Mouse (Mus musculus): ENCODE results near the gene Casz1. TPM values are rescaled to one million over a fixed set of nuclear protein-coding genes. Genes with fewer than 3 reads are reported as not detected.

The Casz1 gene
- polyA plus RNA-seq, 1 experiment from 2014 or later: 19.9 TPM

DNA sequence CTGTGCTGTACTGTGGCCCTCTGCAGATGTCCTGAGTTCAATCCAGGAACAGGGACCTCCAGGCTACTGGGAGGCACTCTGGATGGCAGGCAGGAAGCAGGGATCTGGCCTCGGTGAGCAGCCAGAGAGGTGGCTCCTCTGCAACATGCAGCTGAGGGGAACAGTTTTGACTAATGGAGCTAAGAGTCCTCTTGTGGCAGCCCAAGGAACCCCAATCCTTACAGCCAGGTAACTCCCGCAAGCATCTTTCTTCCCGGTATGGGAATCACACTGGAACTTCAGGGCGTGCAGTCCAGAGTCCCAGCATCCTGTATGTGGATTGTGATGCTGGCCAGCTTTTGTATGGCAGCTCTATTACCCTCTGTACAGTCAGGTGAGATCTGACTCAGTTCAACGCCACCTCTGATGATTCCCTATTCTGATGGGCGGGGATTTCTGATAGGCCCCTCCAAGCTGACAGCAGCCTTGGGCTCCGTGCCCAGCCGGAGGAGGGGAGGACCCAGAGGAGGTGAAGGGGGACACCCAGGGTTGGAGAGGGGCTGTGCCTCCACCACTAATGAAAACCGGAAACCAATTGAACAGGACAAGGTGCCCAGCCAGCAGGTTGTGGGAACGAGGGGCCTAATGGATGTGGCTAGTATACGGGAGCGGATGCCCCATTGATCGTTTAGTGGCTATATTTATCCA lies 53.3 kb downstream of the Casz1 start:
- WGBS (ENCODE audit: insufficient replicate concordance): 61% methylated on average over 13 of the region's 13 CpGs
- Histone ChIP-seq H3K4me2 (no peak overlapping the region), H3K27me3 (ENCODE audit: control insufficient read depth, insufficient read depth, low read length) (peaks cover 18% of the 10 kb centered on the region), H3K4me3 (ENCODE audit: low read depth, low read length) (no peak overlapping the region), H3K9ac (ENCODE audit: low read depth, low read length) (no peak overlapping the region), H3K36me3 (ENCODE audit: control insufficient read depth, insufficient read depth, low read length) (no peaks in the 10 kb centered on the region), H3K27ac (ENCODE audit: low read depth, low read length) (no peak overlapping the region), H3K9me3 (replicated peaks; ENCODE audit: control insufficient read depth, low read length) (no peaks in the 10 kb centered on the region), H3K4me1 (ENCODE audit: control insufficient read depth, insufficient read depth, low read length) (peaks cover 37% of the 10 kb centered on the region)
- no peak for ATAC-seq (replicated peaks; ENCODE audit: insufficient number of reproducible peaks, low FRiP score, low TSS enrichment)

DNA sequence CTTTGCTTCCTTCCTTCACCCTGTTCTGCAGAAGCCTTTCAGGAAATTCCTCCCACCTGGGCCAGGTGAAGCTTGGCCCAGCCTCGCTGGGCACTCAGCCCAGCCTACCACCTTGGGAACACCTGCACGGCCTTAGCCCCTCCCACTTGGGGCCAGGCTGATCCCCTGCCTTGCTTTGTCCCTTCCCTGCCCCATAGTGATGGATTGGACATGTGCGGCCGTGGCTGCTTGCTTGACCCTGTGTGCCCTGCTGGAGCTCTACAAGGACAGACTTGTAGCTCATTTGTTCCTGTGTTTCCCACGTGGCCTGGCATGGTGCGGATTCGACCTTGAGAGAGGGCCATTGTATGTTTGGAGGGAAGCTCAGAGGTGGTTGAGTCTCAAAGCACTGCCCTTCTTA lies 54.0 kb downstream of the Casz1 start:
- no peak overlapping the region for H3K27ac ChIP-seq (ENCODE audit: low read depth, low read length)
- H3K4me2 ChIP-seq: no peak overlapping the region
- no peak for ATAC-seq (replicated peaks; ENCODE audit: insufficient number of reproducible peaks, low FRiP score, low TSS enrichment)
- H3K4me3 ChIP-seq (ENCODE audit: low read depth, low read length): no peak overlapping the region
- no peaks in the 10 kb centered on the region for H3K9me3 ChIP-seq (replicated peaks; ENCODE audit: control insufficient read depth, low read length)
- WGBS (ENCODE audit: insufficient replicate concordance): 76% methylated on average over 7 of the region's 7 CpGs
- H3K36me3 ChIP-seq (ENCODE audit: control insufficient read depth, insufficient read depth, low read length): no peaks in the 10 kb centered on the region
- no peak overlapping the region for H3K9ac ChIP-seq (ENCODE audit: low read depth, low read length)
- H3K27me3 ChIP-seq (ENCODE audit: control insufficient read depth, insufficient read depth, low read length): peaks cover 18% of the 10 kb centered on the region
- H3K4me1 ChIP-seq (ENCODE audit: control insufficient read depth, insufficient read depth, low read length): peaks cover 37% of the 10 kb centered on the region

DNA sequence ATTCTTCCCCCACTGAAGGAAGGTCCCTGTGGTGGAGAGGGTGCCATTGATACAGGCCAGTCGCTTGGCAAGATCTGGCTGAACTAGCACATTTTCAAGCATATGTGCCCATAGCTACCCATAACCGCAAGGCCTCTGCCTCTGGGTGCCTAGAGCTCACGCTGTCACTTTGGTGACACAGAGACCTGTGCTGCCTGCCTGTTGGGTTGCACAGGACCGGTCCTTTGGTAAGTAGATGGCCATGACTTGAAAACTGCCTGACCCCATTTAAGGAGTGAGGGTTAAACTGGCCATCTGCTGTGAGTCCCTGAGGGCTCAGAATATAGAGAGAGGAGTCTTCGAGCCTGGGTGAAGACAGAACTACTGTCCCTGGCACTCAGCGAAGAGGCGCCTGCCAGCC lies 55.2 kb downstream of the Casz1 start:
- H3K27me3 ChIP-seq (ENCODE audit: control insufficient read depth, insufficient read depth, low read length): peaks cover 18% of the 10 kb centered on the region
- peak overlapping the region; percentile 34 for H3K4me3 ChIP-seq (ENCODE audit: low read depth, low read length)
- H3K36me3 ChIP-seq (ENCODE audit: control insufficient read depth, insufficient read depth, low read length): no peaks in the 10 kb centered on the region
- peaks cover 37% of the 10 kb centered on the region for H3K4me1 ChIP-seq (ENCODE audit: control insufficient read depth, insufficient read depth, low read length)
- 44% methylated on average over 7 of the region's 7 CpGs for WGBS (ENCODE audit: insufficient replicate concordance)
- H3K9me3 ChIP-seq (replicated peaks; ENCODE audit: control insufficient read depth, low read length): no peaks in the 10 kb centered on the region
- H3K4me2 ChIP-seq: peak overlapping the region; percentile 65
- no peak for ATAC-seq (replicated peaks; ENCODE audit: insufficient number of reproducible peaks, low FRiP score, low TSS enrichment)
- H3K27ac ChIP-seq (ENCODE audit: low read depth, low read length): no peak overlapping the region
- no peak overlapping the region for H3K9ac ChIP-seq (ENCODE audit: low read depth, low read length)

DNA sequence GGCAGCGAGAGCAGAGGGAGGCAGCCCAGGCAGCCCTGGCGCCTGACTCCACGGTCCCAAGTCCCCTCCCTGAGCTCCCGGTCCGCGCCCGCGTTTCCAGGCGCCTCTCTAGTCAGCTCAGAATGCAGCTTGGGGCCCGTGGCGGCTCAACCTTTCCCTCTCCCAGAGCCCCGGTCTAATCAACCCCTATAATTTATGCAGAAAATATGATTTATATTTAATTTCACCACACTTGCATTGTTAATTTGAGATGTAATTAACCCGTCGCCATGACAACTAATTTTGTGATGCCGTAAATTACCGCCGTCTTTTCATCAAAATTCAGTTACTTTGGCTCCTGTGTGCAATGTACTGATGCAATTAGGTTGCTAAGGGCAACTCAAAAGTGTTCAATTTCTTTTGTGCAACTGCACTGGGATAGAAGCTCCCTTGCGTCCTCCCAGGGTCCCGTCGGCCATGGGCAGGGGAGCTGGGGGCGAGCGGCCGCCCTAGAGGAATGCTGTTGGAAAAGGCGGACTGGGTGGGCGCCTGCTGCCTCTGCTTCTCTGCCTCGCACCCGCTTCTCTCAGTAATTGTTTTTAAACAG lies 55.8 kb downstream of the Casz1 start:
- Histone ChIP-seq H3K4me3 (ENCODE audit: low read depth, low read length) (peak overlapping the region; percentile 34), H3K4me1 (ENCODE audit: control insufficient read depth, insufficient read depth, low read length) (peaks cover 35% of the 10 kb centered on the region), H3K9ac (ENCODE audit: low read depth, low read length) (peak overlapping the region; percentile 50; the same call in 1 of the 2 replicates), H3K9me3 (replicated peaks; ENCODE audit: control insufficient read depth, low read length) (no peaks in the 10 kb centered on the region), H3K4me2 (peak overlapping the region; percentile 65), H3K27ac (ENCODE audit: low read depth, low read length) (no peak overlapping the region), H3K36me3 (ENCODE audit: control insufficient read depth, insufficient read depth, low read length) (no peaks in the 10 kb centered on the region), H3K27me3 (ENCODE audit: control insufficient read depth, insufficient read depth, low read length) (peaks cover 18% of the 10 kb centered on the region)
- WGBS (ENCODE audit: insufficient replicate concordance): 4% methylated on average over 27 of the region's 27 CpGs
- ATAC-seq (replicated peaks; ENCODE audit: insufficient number of reproducible peaks, low FRiP score, low TSS enrichment): 0 out of 2 replicates have a peak, but pooled peaks have one; percentile 44

DNA sequence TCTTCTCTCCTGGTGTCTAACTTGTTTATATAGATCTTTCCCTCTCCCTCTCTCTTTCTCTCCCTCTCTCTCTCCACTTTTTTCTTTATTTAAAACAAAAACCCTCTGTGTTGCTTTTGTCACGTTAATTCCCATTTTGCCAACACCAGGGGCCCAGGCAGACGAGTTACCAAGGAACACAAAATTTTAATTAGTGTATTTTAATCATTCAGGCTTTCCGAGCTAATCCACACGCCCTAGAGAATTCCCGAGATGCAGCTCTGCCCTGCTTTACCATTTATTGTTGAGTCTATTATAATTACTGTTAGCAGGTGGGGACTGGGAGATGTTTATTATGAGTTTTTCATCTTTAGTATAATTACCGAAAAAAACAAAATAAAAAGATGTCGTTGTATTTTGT lies 56.4 kb downstream of the Casz1 start:
- H3K4me2 ChIP-seq: peak overlapping the region; percentile 65
- H3K4me1 ChIP-seq (ENCODE audit: control insufficient read depth, insufficient read depth, low read length): peaks cover 31% of the 10 kb centered on the region
- H3K27me3 ChIP-seq (ENCODE audit: control insufficient read depth, insufficient read depth, low read length): peaks cover 18% of the 10 kb centered on the region
- no peak for ATAC-seq (replicated peaks; ENCODE audit: insufficient number of reproducible peaks, low FRiP score, low TSS enrichment)
- H3K27ac ChIP-seq (ENCODE audit: low read depth, low read length): no peak overlapping the region
- peak overlapping the region; percentile 50; the same call in 1 of the 2 replicates for H3K9ac ChIP-seq (ENCODE audit: low read depth, low read length)
- H3K36me3 ChIP-seq (ENCODE audit: control insufficient read depth, insufficient read depth, low read length): no peaks in the 10 kb centered on the region
- H3K4me3 ChIP-seq (ENCODE audit: low read depth, low read length): no peak overlapping the region
- no peaks in the 10 kb centered on the region for H3K9me3 ChIP-seq (replicated peaks; ENCODE audit: control insufficient read depth, low read length)
- 62% methylated on average over 7 of the region's 7 CpGs for WGBS (ENCODE audit: insufficient replicate concordance)

DNA sequence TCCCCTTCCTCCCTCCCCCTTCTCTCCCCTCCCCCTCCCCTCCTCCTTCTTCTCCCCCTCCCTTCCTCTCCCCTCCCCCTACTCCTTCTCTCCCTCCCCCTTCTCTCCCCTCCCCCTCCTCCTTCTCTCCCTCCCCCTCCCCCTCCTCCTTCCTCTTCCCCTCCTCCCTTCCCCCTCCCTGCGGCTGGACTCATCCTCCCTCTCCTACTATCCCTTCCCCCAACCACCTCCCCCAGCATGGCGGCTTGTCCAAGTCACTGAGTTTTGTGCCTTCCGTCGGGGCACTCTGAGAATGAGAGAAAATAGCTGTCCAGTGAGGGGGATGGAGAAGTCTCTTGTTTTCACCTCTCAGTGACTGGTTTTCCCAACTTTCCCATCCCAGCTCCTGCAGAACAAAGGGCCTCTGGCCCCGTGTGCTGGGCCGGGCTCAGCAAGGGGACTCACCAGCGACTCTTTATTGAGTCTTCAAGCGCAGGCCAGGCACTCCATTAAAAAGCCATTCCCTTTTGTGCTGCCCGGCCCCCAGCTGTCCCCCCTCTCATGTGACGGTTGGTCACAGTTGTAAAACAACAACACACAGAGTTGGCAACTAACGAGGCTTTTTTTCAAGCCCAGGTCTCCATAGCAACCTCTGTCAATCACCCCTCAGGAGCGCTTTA lies 62.7 kb downstream of the Casz1 start:
- Histone ChIP-seq H3K9ac (ENCODE audit: low read depth, low read length) (no peak overlapping the region), H3K4me2 (0 out of 2 replicates have a peak overlapping the region, but pooled peaks have one; percentile 18), H3K36me3 (ENCODE audit: control insufficient read depth, insufficient read depth, low read length) (no peaks in the 10 kb centered on the region), H3K27me3 (ENCODE audit: control insufficient read depth, insufficient read depth, low read length) (no peaks in the 10 kb centered on the region), H3K27ac (ENCODE audit: low read depth, low read length) (no peak overlapping the region), H3K9me3 (replicated peaks; ENCODE audit: control insufficient read depth, low read length) (no peaks in the 10 kb centered on the region), H3K4me3 (ENCODE audit: low read depth, low read length) (no peak overlapping the region), H3K4me1 (ENCODE audit: control insufficient read depth, insufficient read depth, low read length) (peaks cover 21% of the 10 kb centered on the region)
- 12% methylated on average over 12 of the region's 12 CpGs for WGBS (ENCODE audit: insufficient replicate concordance)
- no peak for ATAC-seq (replicated peaks; ENCODE audit: insufficient number of reproducible peaks, low FRiP score, low TSS enrichment)

DNA sequence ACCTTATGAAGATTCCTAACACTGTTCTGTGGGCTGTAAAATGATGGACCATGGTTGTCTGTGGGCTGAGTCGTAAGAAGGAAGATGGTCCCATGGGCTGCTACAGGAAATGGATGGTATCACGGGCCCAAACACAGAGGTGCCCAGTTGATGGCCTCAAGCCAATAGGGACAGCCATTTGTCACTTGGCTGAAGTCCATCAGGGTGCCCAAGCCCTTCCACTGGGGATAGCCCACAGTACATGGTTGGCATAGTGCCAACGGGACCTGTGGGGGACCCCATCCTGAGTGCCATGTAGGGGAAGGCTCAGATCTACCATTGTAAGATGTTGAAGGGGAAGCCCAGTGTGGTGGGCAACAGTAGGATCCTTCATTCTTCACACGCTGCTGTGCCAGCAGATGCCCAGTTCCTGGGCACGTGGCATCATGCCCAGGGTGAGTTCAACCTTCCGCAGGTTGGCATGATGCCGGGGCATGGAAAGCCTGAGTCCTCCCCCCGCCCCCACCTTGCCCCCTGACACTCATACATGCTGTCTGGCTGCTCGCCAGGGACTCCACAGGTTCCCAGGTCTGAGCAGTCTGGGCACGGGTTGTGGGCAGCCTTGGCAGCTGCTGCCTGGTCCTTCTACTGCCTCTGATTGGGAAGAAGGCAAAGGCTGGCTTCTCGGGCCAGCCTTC lies 63.6 kb downstream of the Casz1 start:
- Histone ChIP-seq H3K9ac (ENCODE audit: low read depth, low read length) (no peak overlapping the region), H3K4me1 (ENCODE audit: control insufficient read depth, insufficient read depth, low read length) (peaks cover 30% of the 10 kb centered on the region), H3K36me3 (ENCODE audit: control insufficient read depth, insufficient read depth, low read length) (no peaks in the 10 kb centered on the region), H3K4me3 (ENCODE audit: low read depth, low read length) (no peak overlapping the region), H3K9me3 (replicated peaks; ENCODE audit: control insufficient read depth, low read length) (no peaks in the 10 kb centered on the region), H3K27me3 (ENCODE audit: control insufficient read depth, insufficient read depth, low read length) (no peaks in the 10 kb centered on the region), H3K27ac (ENCODE audit: low read depth, low read length) (no peak overlapping the region), H3K4me2 (no peak overlapping the region)
- 83% methylated on average over 11 of the region's 11 CpGs for WGBS (ENCODE audit: insufficient replicate concordance)
- ATAC-seq (replicated peaks; ENCODE audit: insufficient number of reproducible peaks, low FRiP score, low TSS enrichment): no peak

DNA sequence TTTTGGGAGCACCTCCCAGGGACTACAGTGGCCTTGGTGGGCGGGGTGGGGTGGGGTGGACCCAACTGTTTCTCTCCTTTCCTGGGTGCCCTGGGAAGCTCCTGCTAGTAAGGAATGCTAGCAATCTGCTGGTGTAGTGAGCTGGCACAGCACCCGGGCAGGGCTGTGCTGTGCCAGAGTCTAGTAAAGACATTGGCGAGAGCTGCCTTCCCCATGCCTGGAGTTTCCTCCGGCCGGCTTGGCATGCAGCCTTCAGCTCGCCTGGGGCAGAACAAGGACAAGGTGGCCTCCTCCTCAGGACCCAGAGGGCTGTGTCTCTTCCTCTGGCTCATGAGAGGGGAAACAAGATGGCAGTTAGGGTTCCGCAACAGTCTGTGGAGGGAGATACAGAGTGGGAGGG lies 65.3 kb downstream of the Casz1 start:
- Histone ChIP-seq H3K4me2 (no peak overlapping the region), H3K9ac (ENCODE audit: low read depth, low read length) (no peak overlapping the region), H3K4me1 (ENCODE audit: control insufficient read depth, insufficient read depth, low read length) (peaks cover 38% of the 10 kb centered on the region), H3K27ac (ENCODE audit: low read depth, low read length) (no peak overlapping the region), H3K9me3 (replicated peaks; ENCODE audit: control insufficient read depth, low read length) (no peaks in the 10 kb centered on the region), H3K36me3 (ENCODE audit: control insufficient read depth, insufficient read depth, low read length) (no peaks in the 10 kb centered on the region), H3K4me3 (ENCODE audit: low read depth, low read length) (no peak overlapping the region), H3K27me3 (ENCODE audit: control insufficient read depth, insufficient read depth, low read length) (no peaks in the 10 kb centered on the region)
- no peak for ATAC-seq (replicated peaks; ENCODE audit: insufficient number of reproducible peaks, low FRiP score, low TSS enrichment)
- 80% methylated on average over 7 of the region's 7 CpGs for WGBS (ENCODE audit: insufficient replicate concordance)

Data from heart, embryonic 11.5 days (tissue).